Mouse (Mus musculus) T-helper 2 cell (primary cell): ENCODE results near the gene Fam169a.
"Not testable (repeated sequence)": the region's sequence is repeated elsewhere in the genome, so short reads cannot be mapped to it uniquely, and the experiment has no call there.

Experiments
- in situ Hi-C: fragments of 300-600 bp; cut with MboI, MseI; formaldehyde crosslinking; loops from one replicate; pipeline ENCODE4 v1.15.1; 2025; ENCODE audit warnings: high pct_unique_total_duplicates

Fam169a gene

DNA sequence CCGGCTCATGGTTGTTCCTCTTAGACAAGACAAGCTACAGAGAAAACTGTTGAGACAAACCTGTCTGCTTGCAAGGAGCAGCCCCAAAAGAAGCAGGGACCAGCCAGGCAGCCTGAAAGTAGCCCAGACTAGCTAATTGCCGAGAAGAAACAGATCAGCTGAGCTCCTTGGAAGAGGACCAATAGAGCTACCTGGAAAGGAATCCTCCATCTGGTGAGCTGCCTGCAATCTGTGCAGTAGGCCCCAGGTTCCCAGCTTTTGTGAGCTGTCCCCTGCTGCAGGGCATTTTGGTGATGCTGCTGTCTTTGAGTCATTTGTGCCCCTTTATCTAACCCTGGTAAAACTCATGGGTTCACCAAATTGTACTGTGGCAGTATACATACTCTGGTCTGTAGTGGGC lies 13.1 kb downstream of the Fam169a start:
- in situ Hi-C loops: no loop called here

DNA sequence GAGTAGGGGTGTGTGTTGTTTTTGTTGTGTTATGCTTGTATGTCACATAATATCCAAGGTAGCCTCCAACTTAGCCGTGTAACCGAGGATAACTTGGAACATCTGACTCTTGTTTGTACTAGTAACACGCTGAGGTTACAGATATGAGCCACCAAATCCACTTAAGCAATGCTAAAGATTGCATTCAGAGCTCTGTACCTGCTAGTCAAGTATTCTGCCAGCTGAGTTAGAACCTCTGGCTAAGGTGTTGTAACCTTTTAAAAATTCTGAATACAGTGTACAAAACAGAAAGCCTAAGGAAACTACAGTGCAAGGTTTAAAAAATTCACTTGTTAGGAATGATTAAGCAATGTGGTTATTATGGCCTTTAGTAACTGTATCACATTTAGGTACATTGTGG lies 13.5 kb downstream of the Fam169a start:
- in situ Hi-C loops: no loop called here

DNA sequence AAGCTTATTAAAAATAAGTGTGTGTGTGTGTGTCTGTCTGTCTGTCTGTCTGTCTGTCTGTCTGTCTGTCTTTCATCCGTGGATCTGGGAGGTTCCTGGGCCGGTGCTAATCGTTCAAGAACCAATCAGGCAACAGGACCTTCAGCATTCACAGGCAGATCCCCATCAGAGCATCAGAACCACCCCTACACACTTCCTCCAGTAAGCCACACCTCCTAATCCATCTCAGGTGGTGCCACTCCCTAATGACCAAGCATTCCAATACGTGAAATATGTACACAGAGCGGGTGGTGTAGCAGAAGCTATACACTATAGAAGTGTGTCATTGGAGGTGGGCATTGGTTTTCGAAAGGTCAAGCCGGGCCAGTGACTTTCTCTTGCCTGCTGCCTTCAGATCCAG lies 15.3 kb downstream of the Fam169a start:
- in situ Hi-C loops: no loop called here

DNA sequence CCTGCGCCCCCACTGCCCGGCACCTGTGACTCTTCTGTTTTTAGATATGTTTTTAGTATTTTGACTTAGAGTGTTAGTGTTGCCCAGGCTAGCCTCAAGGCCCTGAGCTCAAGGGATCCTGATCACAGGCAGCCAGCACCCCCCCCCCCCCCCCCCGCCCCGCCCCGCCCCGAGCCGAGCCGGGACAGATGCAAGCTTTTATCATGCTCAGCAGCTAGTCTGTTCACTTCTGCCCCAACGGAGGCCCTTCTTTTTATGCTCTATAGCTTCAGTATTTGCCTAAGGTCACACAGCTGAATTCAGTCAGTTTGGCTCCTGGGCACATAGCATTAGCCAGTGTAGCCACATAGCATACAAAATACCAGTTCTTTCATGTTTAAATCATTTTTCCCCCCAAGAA lies 19.2 kb downstream of the Fam169a start:
- in situ Hi-C loops: no loop called here

- in situ Hi-C loops: no loop called here
Measured at GRCm38 (mm10) chr13:97087421-97087820, 20.3 kb downstream of the Fam169a start.

DNA sequence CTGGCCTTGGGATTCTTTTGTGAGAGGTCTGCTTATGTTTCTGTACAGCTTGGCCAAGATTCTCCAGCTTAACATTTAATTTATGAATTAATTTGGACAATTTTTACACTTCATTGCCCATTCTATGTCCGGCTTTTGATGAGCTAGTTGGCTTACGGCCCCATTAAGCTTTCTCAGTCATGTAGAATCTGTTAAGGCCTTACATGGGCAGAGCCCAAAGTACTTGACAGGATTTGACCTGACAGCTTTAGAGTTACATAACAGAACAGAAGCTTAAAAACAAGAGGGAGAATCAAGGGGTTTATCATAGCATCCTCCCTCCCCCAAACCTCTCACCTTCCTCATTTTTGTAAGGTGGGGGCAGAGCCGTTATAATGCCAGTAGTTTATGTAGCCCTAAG lies 21.1 kb downstream of the Fam169a start:
- in situ Hi-C loops: no loop called here

- in situ Hi-C loops: no loop called here
Measured at GRCm38 (mm10) chr13:97095726-97096125, 28.6 kb downstream of the Fam169a start.

GRCm38 (mm10) chr13:97099187-97099852 lies 32.2 kb downstream of the Fam169a start, which contains the start of gene Gm6169:
Gene Gm6169 (minus strand): TSS chr13:97099237.
- in situ Hi-C loops: no loop called here

- in situ Hi-C loops: no loop called here
Measured at GRCm38 (mm10) chr13:97104996-97105395, 37.9 kb downstream of the Fam169a start.

DNA sequence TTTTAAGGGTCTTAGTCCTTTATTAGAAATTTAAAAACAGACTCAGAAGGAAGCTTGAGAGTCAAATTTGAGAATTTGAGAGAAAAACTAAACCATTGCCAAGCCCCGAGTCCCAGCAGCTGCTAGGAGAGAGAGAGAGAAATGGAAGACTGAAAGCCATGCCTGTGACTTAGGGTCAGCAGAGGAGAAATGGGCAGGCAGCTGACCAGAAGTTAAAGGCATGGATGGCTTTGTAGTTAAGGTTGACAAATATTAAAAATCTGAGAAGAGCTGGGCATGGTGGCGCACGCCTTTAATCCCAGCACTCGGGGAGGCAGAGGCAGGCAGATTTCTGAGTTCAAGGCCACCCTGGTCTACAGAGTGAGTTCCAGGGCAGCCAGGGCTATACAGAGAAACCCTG lies 40.6 kb downstream of the Fam169a start:
- in situ Hi-C loops: not testable (repeated sequence)

DNA sequence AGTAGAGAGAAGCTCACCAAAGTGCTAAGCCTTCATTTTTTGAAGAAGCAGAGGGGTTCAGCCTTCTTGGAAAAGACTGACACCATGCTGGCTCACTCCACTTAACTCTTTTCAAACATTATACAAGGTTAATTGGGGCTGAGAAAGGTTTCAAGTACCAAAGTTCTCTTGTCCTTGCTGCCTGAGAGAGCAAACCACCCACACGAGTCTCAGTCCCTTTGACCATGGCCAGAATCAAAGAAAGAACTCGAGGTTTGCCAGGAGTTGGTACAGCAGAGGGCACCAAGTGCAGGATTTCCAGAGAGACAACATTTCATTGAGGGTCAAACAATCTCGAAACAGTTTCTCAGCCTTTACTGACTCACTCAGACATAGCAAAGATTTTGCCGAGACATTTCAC lies 42.0 kb downstream of the Fam169a start:
- in situ Hi-C loops: no loop called here

- in situ Hi-C loops: no loop called here
Measured at GRCm38 (mm10) chr13:97121341-97121740, 54.3 kb downstream of the Fam169a start.

- in situ Hi-C loops: loop anchor here (25.0 kb wide), 1 partner anchor 1133 kb away; the partner anchor contains the start of genes Ankra2 and Utp15
Measured at GRCm38 (mm10) chr13:97129654-97130053, 62.6 kb downstream of the Fam169a start.

DNA sequence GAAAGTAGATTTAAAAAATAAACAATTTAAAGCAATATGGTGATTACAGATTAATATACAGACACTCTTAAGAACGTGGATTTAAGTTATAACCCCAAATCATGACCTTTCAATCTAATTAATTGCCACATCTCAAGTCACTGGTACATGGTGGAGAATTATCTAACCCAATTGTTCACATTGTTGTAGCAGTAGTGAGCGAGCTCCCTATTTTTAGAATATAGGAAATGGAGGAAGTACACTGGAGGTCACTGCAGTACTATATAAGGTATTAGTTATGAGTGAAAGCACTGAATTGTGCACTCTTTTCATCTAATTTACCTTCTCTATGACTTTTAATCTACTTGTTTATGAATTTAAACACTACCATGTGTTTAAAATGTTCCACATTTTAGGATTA lies 63.3 kb downstream of the Fam169a start:
- in situ Hi-C loops: loop anchor here (25.0 kb wide), 1 partner anchor 1132 kb away; the partner anchor contains the start of genes Ankra2 and Utp15

DNA sequence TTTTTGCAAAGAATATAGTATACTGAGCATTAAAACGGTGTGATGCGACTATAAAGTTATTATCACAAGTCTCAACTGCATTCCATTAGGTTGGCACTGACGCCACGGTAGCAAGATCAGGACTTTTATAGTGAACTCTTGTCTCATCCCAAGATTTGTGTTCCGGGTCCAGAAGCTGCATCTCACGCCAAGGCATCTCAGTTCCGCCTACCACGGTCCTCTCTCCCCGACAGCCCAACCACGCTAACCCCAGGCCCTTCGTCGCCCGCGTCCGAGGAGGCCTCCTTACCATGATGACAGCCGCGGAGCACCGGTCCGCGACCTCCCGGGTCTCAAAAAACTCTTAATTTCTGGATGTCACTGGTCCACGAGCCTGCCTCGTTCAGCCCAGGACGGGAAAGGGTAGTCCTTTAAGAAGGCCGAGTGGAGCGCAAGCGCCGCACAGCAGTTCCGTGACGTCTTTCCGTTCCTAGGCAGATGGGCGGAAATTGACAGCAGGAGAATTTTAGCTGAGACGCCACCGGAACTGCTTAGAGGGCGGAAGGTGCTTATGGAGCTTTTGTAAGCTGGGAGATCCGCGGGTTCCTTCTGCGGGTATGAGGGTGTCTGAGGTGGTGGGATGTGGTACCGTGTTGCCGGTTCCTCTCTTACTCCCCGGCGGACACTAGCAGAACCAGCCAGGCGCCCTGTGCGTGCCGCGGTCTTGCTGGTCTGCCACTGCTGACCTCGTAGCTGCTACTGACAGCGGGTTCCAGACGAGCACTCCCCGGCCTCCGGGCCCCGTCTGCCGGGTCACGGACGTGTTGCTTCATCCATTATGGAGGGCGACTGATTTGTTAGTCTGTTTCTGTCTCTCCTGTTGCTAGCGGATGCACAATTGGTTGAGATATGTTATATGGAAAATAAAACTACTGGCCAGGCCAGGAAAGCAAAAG lies 70.6 kb downstream of the Fam169a start, which contains the start of the genes Gfm2 and Nsa2:
Gfm2 (plus strand) TSS at position 472 of the 935 bp plus-strand sequence.
Nsa2 (minus strand) TSS at position 472 of the 935 bp plus-strand sequence.
- in situ Hi-C loops: loop anchor here (25.0 kb wide), 1 partner anchor 1125 kb away; the partner anchor contains the start of genes Ankra2 and Utp15

DNA sequence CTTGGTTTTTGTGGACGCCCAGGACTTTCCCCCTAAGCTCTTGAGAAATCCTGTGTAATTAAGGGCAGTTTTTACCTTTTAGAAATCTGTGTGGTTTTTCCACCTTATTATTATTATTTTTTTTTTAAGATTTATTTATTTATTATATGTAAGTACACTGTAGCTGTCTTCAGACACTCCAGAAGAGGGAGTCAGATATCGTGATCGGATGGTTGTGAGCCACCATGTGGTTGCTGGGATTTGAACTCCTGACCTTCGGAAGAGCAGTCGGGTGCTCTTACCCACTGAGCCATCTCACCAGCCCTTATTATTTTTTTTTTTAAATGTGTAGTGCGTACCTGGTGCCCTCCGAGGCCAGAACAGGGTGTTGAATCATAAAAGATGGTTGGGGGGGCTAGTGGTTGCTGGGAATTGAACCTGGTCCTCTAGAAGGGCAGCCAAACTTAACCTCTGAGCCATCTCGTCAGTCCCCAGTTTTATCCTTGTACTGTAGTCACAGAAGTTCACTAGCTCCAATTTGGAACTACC lies 71.4 kb downstream of the Fam169a start:
- in situ Hi-C loops: loop anchor here (25.0 kb wide), 1 partner anchor 1124 kb away; the partner anchor contains the start of genes Ankra2 and Utp15

- in situ Hi-C loops: loop anchor here (25.0 kb wide), 1 partner anchor 1120 kb away; the partner anchor contains the start of genes Ankra2 and Utp15
Measured at GRCm38 (mm10) chr13:97142321-97142720, 75.2 kb downstream of the Fam169a start.

GRCm38 (mm10) chr13:97145834-97146233 lies 78.7 kb downstream of the Fam169a start:
- in situ Hi-C loops: loop anchor here (25.0 kb wide), 1 partner anchor 1116 kb away; the partner anchor contains the start of genes Ankra2 and Utp15

DNA sequence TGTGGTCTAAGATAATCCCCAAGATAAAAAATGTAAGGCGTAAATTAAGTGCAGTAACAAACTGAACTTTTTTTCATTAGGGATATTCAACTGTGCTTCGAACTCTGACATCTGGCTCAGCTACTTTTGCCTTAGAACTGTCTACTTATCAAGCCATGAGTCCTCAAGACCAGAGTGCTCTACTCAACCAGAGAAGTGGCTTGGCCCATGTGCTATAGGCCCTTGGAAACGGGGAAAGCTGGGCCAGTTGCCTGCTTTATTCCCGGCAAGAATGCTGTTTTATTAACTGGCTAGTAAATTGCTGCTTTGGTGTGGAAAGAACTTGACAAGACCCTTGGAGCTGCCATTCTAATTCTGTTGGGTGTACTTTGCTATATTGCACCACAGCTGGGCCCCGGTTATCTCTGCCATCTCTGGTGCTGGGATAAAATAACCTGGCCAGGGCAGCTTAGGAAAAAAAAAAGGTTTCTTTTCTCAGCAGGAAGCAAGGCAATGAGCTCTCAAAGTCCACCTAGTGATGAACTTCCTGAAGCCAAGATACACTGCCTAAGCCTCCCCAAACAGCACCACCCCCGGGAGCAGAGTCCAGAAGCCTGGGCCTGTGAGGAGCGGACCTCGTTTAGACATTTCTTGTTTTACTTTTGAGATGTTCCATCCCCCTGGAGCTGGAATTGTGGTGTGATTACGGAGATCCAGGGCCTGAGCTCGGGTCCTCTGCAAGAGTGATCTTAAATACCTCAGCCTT lies 108.6 kb downstream of the Fam169a start:
- in situ Hi-C loops: no loop called here

DNA sequence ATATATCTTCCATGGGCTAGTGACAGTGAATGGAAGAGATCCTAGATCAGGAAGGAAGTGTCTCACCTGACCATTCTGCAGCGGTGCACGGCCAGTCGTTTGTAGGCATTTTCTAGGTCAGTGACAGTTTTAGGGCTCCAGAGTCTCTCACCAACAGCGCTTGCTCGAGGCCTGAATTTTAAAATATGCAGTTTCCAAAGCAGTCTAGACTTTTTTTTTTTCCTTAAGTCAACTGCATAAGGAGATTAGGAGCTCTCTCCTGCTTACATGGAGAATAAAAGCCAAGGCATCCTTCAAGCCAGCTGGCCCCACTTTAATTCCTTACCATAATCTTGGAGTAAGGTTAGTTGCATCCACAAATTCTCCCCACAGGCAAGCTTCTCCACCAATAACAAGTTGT lies 109.6 kb downstream of the Fam169a start:
- in situ Hi-C loops: no loop called here

- in situ Hi-C loops: no loop called here
Measured at GRCm38 (mm10) chr13:97178943-97179342, 111.9 kb downstream of the Fam169a start.
